Mouse (Mus musculus) skeletal muscle tissue, adult 2 months (tissue): Measurements from ENCODE around the gene Rnasek.

ENCODE experiments used
- DNase-seq: peaks from one replicate; pipeline ENCODE4 v3.0.0-alpha.2; 2012; ENCODE audit warnings: low read depth, low spot score

Rnasek gene

GRCm38 (mm10) chr11:70218039-70218438 is 21.6 kb downstream of the Rnasek start:
- no peak for DNase-seq

- no peak for DNase-seq
These were observed 23.5 kb downstream of the Rnasek start for GRCm38 (mm10) chr11:70216103-70216502.

- no peak for DNase-seq
These were observed 24.3 kb downstream of the Rnasek start for GRCm38 (mm10) chr11:70215301-70215700.

- DNase-seq, result no peak
These were observed 24.8 kb downstream of the Rnasek start for GRCm38 (mm10) chr11:70214856-70215209.

GRCm38 (mm10) chr11:70214191-70214855 is 25.3 kb downstream of the Rnasek start:
- no peak for DNase-seq

GRCm38 (mm10) chr11:70213736-70214135 is 25.9 kb downstream of the Rnasek start:
- DNase-seq, result no peak

- DNase-seq, result no peak
These were observed 26.7 kb downstream of the Rnasek start for GRCm38 (mm10) chr11:70212896-70213295.

- no peak for DNase-seq
These were observed 27.2 kb downstream of the Rnasek start, which contains the start of gene Slc16a11 for GRCm38 (mm10) chr11:70212423-70212822. Slc16a11 (plus strand) TSS chr11:70212752.

GRCm38 (mm10) chr11:70211972-70212371 is 27.7 kb downstream of the Rnasek start:
- DNase-seq, result no peak

- DNase-seq, result no peak
These were observed 29.0 kb downstream of the Rnasek start for GRCm38 (mm10) chr11:70210681-70211080.

GRCm38 (mm10) chr11:70208778-70209388 is 30.8 kb downstream of the Rnasek start:
- no peak for DNase-seq

GRCm38 (mm10) chr11:70207283-70207682 is 32.4 kb downstream of the Rnasek start:
- no peak for DNase-seq

GRCm38 (mm10) chr11:70206801-70207200 is 32.8 kb downstream of the Rnasek start:
- no peak for DNase-seq

- peak; percentile 67 for DNase-seq
These were observed 38.0 kb downstream of the Rnasek start for GRCm38 (mm10) chr11:70201691-70202090.

GRCm38 (mm10) chr11:70200036-70200608 is 39.5 kb downstream of the Rnasek start:
- no peak for DNase-seq

GRCm38 (mm10) chr11:70199107-70199506 is 40.5 kb downstream of the Rnasek start:
- no peak for DNase-seq

GRCm38 (mm10) chr11:70198332-70198731 is 41.3 kb downstream of the Rnasek start:
- no peak for DNase-seq

GRCm38 (mm10) chr11:70193354-70194285 is 46.0 kb downstream of the Rnasek start:
- DNase-seq, result no peak

- DNase-seq, result no peak
These were observed 47.5 kb downstream of the Rnasek start for GRCm38 (mm10) chr11:70192157-70192556.

GRCm38 (mm10) chr11:70191188-70191587 is 48.5 kb downstream of the Rnasek start:
- DNase-seq, result no peak

- DNase-seq, result no peak
These were observed 50.1 kb downstream of the Rnasek start for GRCm38 (mm10) chr11:70189319-70190134.
